Mouse (Mus musculus) embryo, embryonic 11 days (tissue): ENCODE results near the gene Smim5.

Experiments used
- DNase-seq: peaks from one replicate; pipeline ENCODE4 v3.0.0-alpha.2; 2015

Gene Smim5

GRCm38 (mm10) chr11:115931235-115931634, 31.5 kb downstream of the Smim5 start:
- DNase-seq, result no peak

- DNase-seq, result peak; percentile 99
Measured at GRCm38 (mm10) chr11:115933108-115933746, 33.5 kb downstream of the Smim5 start, which contains the start of the genes Sap30bp and Recql5. Sap30bp (plus strand) TSS chr11:115933282. Recql5 (minus strand) TSS chr11:115933477.

- DNase-seq, result no peak
Measured at GRCm38 (mm10) chr11:115933747-115934110, 34.0 kb downstream of the Smim5 start.

GRCm38 (mm10) chr11:115939690-115940329, 40.0 kb downstream of the Smim5 start:
- DNase-seq, result peak; percentile 79

- no peak for DNase-seq
Measured at GRCm38 (mm10) chr11:115941980-115942379, 42.2 kb downstream of the Smim5 start.

GRCm38 (mm10) chr11:115945247-115945646, 45.5 kb downstream of the Smim5 start:
- DNase-seq, result no peak

GRCm38 (mm10) chr11:115946221-115946828, 46.6 kb downstream of the Smim5 start:
- DNase-seq, result no peak

- no peak for DNase-seq
Measured at GRCm38 (mm10) chr11:115948316-115948715, 48.5 kb downstream of the Smim5 start.

- DNase-seq, result no peak
Measured at GRCm38 (mm10) chr11:115950719-115951118, 51.0 kb downstream of the Smim5 start.

- no peak for DNase-seq
Measured at GRCm38 (mm10) chr11:115954712-115955111, 54.9 kb downstream of the Smim5 start.

- no peak for DNase-seq
Measured at GRCm38 (mm10) chr11:115955195-115955858, 55.6 kb downstream of the Smim5 start.
